Mouse (Mus musculus): ENCODE results near the gene Ift74. TPM values are rescaled to one million over a fixed set of nuclear protein-coding genes. Genes with fewer than 3 reads are reported as not detected.
"Not testable (repeated sequence)": the region's sequence is repeated elsewhere in the genome, so short reads cannot be mapped to it uniquely, and the experiment has no call there.

The Ift74 gene
- polyA plus RNA-seq, 1 experiment from 2014 or later, result 16.6 TPM

GRCm38 (mm10) chr4:94681181-94681580 is 66.9 kb downstream of the Ift74 start:
- no peak for ATAC-seq (replicated peaks; ENCODE audit: insufficient number of reproducible peaks, low FRiP score, low TSS enrichment)
- Histone ChIP-seq H3K36me3 (ENCODE audit: control insufficient read depth, insufficient read depth, low read length) (no peaks in the 10 kb centered on the region), H3K9me3 (replicated peaks; ENCODE audit: control insufficient read depth, low read length) (no peaks in the 10 kb centered on the region), H3K4me2 (no peak overlapping the region), H3K27ac (ENCODE audit: low read depth, low read length) (no peak overlapping the region), H3K4me1 (ENCODE audit: control insufficient read depth, insufficient read depth, low read length) (no peaks in the 10 kb centered on the region), H3K27me3 (ENCODE audit: control insufficient read depth, insufficient read depth, low read length) (no peaks in the 10 kb centered on the region), H3K4me3 (ENCODE audit: low read depth, low read length) (no peak overlapping the region), H3K9ac (ENCODE audit: low read depth, low read length) (no peak overlapping the region)
- WGBS (ENCODE audit: insufficient replicate concordance), result 82% methylated on average over 2 of the region's 2 CpGs

GRCm38 (mm10) chr4:94682029-94682428 is 67.7 kb downstream of the Ift74 start:
- H3K4me3 ChIP-seq (ENCODE audit: low read depth, low read length), result no peak overlapping the region
- no peaks in the 10 kb centered on the region for H3K9me3 ChIP-seq (replicated peaks; ENCODE audit: control insufficient read depth, low read length)
- no peaks in the 10 kb centered on the region for H3K4me1 ChIP-seq (ENCODE audit: control insufficient read depth, insufficient read depth, low read length)
- no peak for ATAC-seq (replicated peaks; ENCODE audit: insufficient number of reproducible peaks, low FRiP score, low TSS enrichment)
- H3K4me2 ChIP-seq, result no peak overlapping the region
- no peak overlapping the region for H3K9ac ChIP-seq (ENCODE audit: low read depth, low read length)
- H3K27ac ChIP-seq (ENCODE audit: low read depth, low read length), result no peak overlapping the region
- H3K36me3 ChIP-seq (ENCODE audit: control insufficient read depth, insufficient read depth, low read length), result no peaks in the 10 kb centered on the region
- WGBS (ENCODE audit: insufficient replicate concordance), result 31% methylated on average over 1 of the region's 1 CpGs
- H3K27me3 ChIP-seq (ENCODE audit: control insufficient read depth, insufficient read depth, low read length), result no peaks in the 10 kb centered on the region

GRCm38 (mm10) chr4:94683305-94683704 is 69.0 kb downstream of the Ift74 start:
- H3K4me1 ChIP-seq (ENCODE audit: control insufficient read depth, insufficient read depth, low read length), result no peaks in the 10 kb centered on the region
- H3K36me3 ChIP-seq (ENCODE audit: control insufficient read depth, insufficient read depth, low read length), result no peaks in the 10 kb centered on the region
- H3K27me3 ChIP-seq (ENCODE audit: control insufficient read depth, insufficient read depth, low read length), result no peaks in the 10 kb centered on the region
- 57% methylated on average over 5 of the region's 5 CpGs for WGBS (ENCODE audit: insufficient replicate concordance)
- H3K4me3 ChIP-seq (ENCODE audit: low read depth, low read length), result no peak overlapping the region
- no peak overlapping the region for H3K4me2 ChIP-seq
- no peaks in the 10 kb centered on the region for H3K9me3 ChIP-seq (replicated peaks; ENCODE audit: control insufficient read depth, low read length)
- no peak for ATAC-seq (replicated peaks; ENCODE audit: insufficient number of reproducible peaks, low FRiP score, low TSS enrichment)
- 0 out of 2 replicates have a peak overlapping the region, but pooled peaks have one; percentile 5 for H3K27ac ChIP-seq (ENCODE audit: low read depth, low read length)
- H3K9ac ChIP-seq (ENCODE audit: low read depth, low read length), result no peak overlapping the region

- WGBS (ENCODE audit: insufficient replicate concordance), result 69% methylated on average over 2 of the region's 2 CpGs
Observed at GRCm38 (mm10) chr4:94689804-94690203, 75.5 kb downstream of the Ift74 start.

GRCm38 (mm10) chr4:94691078-94691477 is 76.8 kb downstream of the Ift74 start:
- no peaks in the 10 kb centered on the region for H3K27me3 ChIP-seq (ENCODE audit: control insufficient read depth, insufficient read depth, low read length)
- no peaks in the 10 kb centered on the region for H3K4me1 ChIP-seq (ENCODE audit: control insufficient read depth, insufficient read depth, low read length)
- WGBS (ENCODE audit: insufficient replicate concordance), result 58% methylated on average over 4 of the region's 4 CpGs
- no peak overlapping the region for H3K27ac ChIP-seq (ENCODE audit: low read depth, low read length)
- H3K4me2 ChIP-seq, result no peak overlapping the region
- no peak for ATAC-seq (replicated peaks; ENCODE audit: insufficient number of reproducible peaks, low FRiP score, low TSS enrichment)
- no peaks in the 10 kb centered on the region for H3K9me3 ChIP-seq (replicated peaks; ENCODE audit: control insufficient read depth, low read length)
- H3K36me3 ChIP-seq (ENCODE audit: control insufficient read depth, insufficient read depth, low read length), result no peaks in the 10 kb centered on the region
- no peak overlapping the region for H3K4me3 ChIP-seq (ENCODE audit: low read depth, low read length)
- H3K9ac ChIP-seq (ENCODE audit: low read depth, low read length), result no peak overlapping the region

More at GRCm38 (mm10) chr4:94689804-94690203, 75.5 kb downstream of the Ift74 start:
- H3K4me3 ChIP-seq (ENCODE audit: low read depth, low read length); H3K27ac ChIP-seq (ENCODE audit: low read depth, low read length); H3K4me2 ChIP-seq; H3K36me3 ChIP-seq (ENCODE audit: control insufficient read depth, insufficient read depth, low read length); H3K27me3 ChIP-seq (ENCODE audit: control insufficient read depth, insufficient read depth, low read length); H3K4me1 ChIP-seq (ENCODE audit: control insufficient read depth, insufficient read depth, low read length); H3K9ac ChIP-seq (ENCODE audit: low read depth, low read length); ATAC-seq (replicated peaks; ENCODE audit: insufficient number of reproducible peaks, low FRiP score, low TSS enrichment); H3K9me3 ChIP-seq (replicated peaks; ENCODE audit: control insufficient read depth, low read length): not testable (repeated sequence)

GRCm38 (mm10) chr4:94692175-94692574 is 77.9 kb downstream of the Ift74 start:
- no peak overlapping the region for H3K4me2 ChIP-seq
- no peaks in the 10 kb centered on the region for H3K9me3 ChIP-seq (replicated peaks; ENCODE audit: control insufficient read depth, low read length)
- H3K27me3 ChIP-seq (ENCODE audit: control insufficient read depth, insufficient read depth, low read length), result no peaks in the 10 kb centered on the region
- ATAC-seq (replicated peaks; ENCODE audit: insufficient number of reproducible peaks, low FRiP score, low TSS enrichment), result no peak
- no peak overlapping the region for H3K27ac ChIP-seq (ENCODE audit: low read depth, low read length)
- no peaks in the 10 kb centered on the region for H3K4me1 ChIP-seq (ENCODE audit: control insufficient read depth, insufficient read depth, low read length)
- H3K9ac ChIP-seq (ENCODE audit: low read depth, low read length), result no peak overlapping the region
- 56% methylated on average over 2 of the region's 2 CpGs for WGBS (ENCODE audit: insufficient replicate concordance)
- H3K4me3 ChIP-seq (ENCODE audit: low read depth, low read length), result no peak overlapping the region
- no peaks in the 10 kb centered on the region for H3K36me3 ChIP-seq (ENCODE audit: control insufficient read depth, insufficient read depth, low read length)

- Histone ChIP-seq H3K4me3 (ENCODE audit: low read depth, low read length) (no peak overlapping the region), H3K4me2 (no peak overlapping the region), H3K4me1 (ENCODE audit: control insufficient read depth, insufficient read depth, low read length) (no peaks in the 10 kb centered on the region), H3K9me3 (replicated peaks; ENCODE audit: control insufficient read depth, low read length) (no peaks in the 10 kb centered on the region), H3K36me3 (ENCODE audit: control insufficient read depth, insufficient read depth, low read length) (no peaks in the 10 kb centered on the region), H3K27me3 (ENCODE audit: control insufficient read depth, insufficient read depth, low read length) (no peaks in the 10 kb centered on the region), H3K9ac (ENCODE audit: low read depth, low read length) (no peak overlapping the region), H3K27ac (ENCODE audit: low read depth, low read length) (no peak overlapping the region)
- ATAC-seq (replicated peaks; ENCODE audit: insufficient number of reproducible peaks, low FRiP score, low TSS enrichment), result no peak
- WGBS (ENCODE audit: insufficient replicate concordance), result 49% methylated on average over 3 of the region's 3 CpGs
Observed at GRCm38 (mm10) chr4:94696368-94696767, 82.1 kb downstream of the Ift74 start.

GRCm38 (mm10) chr4:94711002-94711401 is 96.7 kb downstream of the Ift74 start:
- H3K36me3 ChIP-seq (ENCODE audit: control insufficient read depth, insufficient read depth, low read length), result no peaks in the 10 kb centered on the region
- H3K4me2 ChIP-seq, result no peak overlapping the region
- no peak for ATAC-seq (replicated peaks; ENCODE audit: insufficient number of reproducible peaks, low FRiP score, low TSS enrichment)
- H3K9ac ChIP-seq (ENCODE audit: low read depth, low read length), result no peak overlapping the region
- no peak overlapping the region for H3K4me3 ChIP-seq (ENCODE audit: low read depth, low read length)
- H3K27me3 ChIP-seq (ENCODE audit: control insufficient read depth, insufficient read depth, low read length), result no peaks in the 10 kb centered on the region
- H3K4me1 ChIP-seq (ENCODE audit: control insufficient read depth, insufficient read depth, low read length), result peaks cover 5% of the 10 kb centered on the region; the same call in 1 of the 2 replicates
- H3K9me3 ChIP-seq (replicated peaks; ENCODE audit: control insufficient read depth, low read length), result no peaks in the 10 kb centered on the region
- WGBS (ENCODE audit: insufficient replicate concordance), result 58% methylated on average over 2 of the region's 2 CpGs
- no peak overlapping the region for H3K27ac ChIP-seq (ENCODE audit: low read depth, low read length)

GRCm38 (mm10) chr4:94711426-94711825 is 97.1 kb downstream of the Ift74 start:
- Histone ChIP-seq H3K4me1 (ENCODE audit: control insufficient read depth, insufficient read depth, low read length) (peaks cover 5% of the 10 kb centered on the region; the same call in 1 of the 2 replicates), H3K36me3 (ENCODE audit: control insufficient read depth, insufficient read depth, low read length) (no peaks in the 10 kb centered on the region), H3K27me3 (ENCODE audit: control insufficient read depth, insufficient read depth, low read length) (no peaks in the 10 kb centered on the region), H3K4me3 (ENCODE audit: low read depth, low read length) (no peak overlapping the region), H3K4me2 (no peak overlapping the region), H3K27ac (ENCODE audit: low read depth, low read length) (no peak overlapping the region), H3K9me3 (replicated peaks; ENCODE audit: control insufficient read depth, low read length) (no peaks in the 10 kb centered on the region), H3K9ac (ENCODE audit: low read depth, low read length) (no peak overlapping the region)
- ATAC-seq (replicated peaks; ENCODE audit: insufficient number of reproducible peaks, low FRiP score, low TSS enrichment), result no peak
- WGBS (ENCODE audit: insufficient replicate concordance), result 52% methylated on average over 4 of the region's 4 CpGs

All from heart, embryonic 11.5 days (tissue).